Comparison of ENCODE assay signal across 11 mouse cellular contexts in the genomic region with DNA sequence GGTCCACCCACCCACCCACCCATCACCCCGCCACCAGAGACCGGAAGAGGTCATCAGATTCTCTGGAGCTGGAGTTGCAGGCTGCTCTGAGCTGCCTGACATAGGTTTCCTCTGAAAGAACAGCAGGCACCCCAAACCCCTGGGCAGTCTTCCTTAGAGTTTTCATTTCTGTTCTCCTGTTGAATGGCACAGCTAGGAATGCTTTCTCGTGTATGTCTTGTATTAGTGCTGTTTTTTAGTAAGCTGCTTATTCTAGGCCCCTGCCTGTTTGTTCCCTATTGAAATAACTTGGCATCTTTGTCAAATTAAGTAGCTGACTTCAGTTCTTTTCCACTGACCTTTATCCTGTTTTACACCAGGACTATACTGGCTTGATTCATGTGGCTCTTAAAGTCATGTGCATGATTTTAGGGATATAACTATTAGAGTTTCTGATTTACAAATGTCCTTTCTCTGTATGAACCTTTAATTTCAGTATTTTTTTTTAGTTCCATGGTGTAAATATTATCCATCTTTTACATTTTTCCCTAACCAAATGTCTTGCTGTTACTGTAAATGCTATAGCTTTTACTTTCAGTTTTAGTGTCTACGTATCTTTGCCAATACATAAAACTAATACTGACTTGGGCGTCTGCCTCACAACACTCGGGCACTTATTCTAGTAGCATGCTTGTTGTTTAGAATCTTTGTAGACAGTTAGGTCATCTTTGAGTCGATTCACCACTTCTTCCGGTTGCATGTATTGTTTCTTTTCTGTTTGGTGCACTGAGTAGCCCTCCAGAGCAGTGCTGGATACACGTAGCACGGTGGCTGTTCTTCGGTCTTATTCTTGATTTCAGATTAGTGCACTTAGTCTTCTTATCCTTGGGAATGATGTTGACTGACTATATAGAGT.
DNase-seq lines count a peak whose midpoint lies in the region; ATAC-seq and TF ChIP-seq lines count a peak whose summit lies in the region.
"Had no signal": no experiment of that assay in that cellular context is flagged by ENCODE, and none has a peak within 500 bp of the region (broad histone marks: within the 10 kb centered on the region; RNA-seq: fewer than 3 reads in every experiment).

No protein-coding gene starts in this region.

- no peaks in the 10 kb centered on the region for H3K36me3 ChIP-seq in heart, embryonic 15.5 days
- 0 out of 2 replicates have a peak, but pooled peaks cover 2% of the 10 kb centered on the region for H3K36me3 ChIP-seq in heart, embryonic 10.5 days
- H3K36me3 ChIP-seq in thymus, adult 2 months (ENCODE audit: control insufficient read depth, insufficient read depth, low read length): no peaks in the 10 kb centered on the region
- no peaks in the 10 kb centered on the region for H3K36me3 ChIP-seq in intestine, embryonic 16.5 days (ENCODE audit: control insufficient read depth, insufficient read depth, low read length)
- no peaks in the 10 kb centered on the region for H3K36me3 ChIP-seq in stomach, embryonic 16.5 days (ENCODE audit: control insufficient read depth, insufficient read depth, low read length)
- H3K36me3 ChIP-seq: limb, embryonic 13.5 days had no signal

- H3K27ac ChIP-seq in heart, embryonic 15.5 days: peak overlapping the region; percentile 17
- no peak overlapping the region for H3K27ac ChIP-seq in heart, embryonic 10.5 days
- peak overlapping the region; percentile 48 for H3K27ac ChIP-seq in thymus, adult 2 months (ENCODE audit: control insufficient read depth, insufficient read depth, low read length)
- H3K27ac ChIP-seq in intestine, embryonic 16.5 days (ENCODE audit: low read length): peak overlapping the region; percentile 51
- peak overlapping the region; percentile 53 for H3K27ac ChIP-seq in stomach, embryonic 16.5 days (ENCODE audit: low read length)
- H3K27ac ChIP-seq: limb, embryonic 13.5 days had no signal

- H3K4me3 ChIP-seq in heart, embryonic 15.5 days: 0 out of 2 replicates have a peak overlapping the region, but pooled peaks have one; percentile 6
- H3K4me3 ChIP-seq in heart, embryonic 10.5 days: no peak overlapping the region
- H3K4me3 ChIP-seq in thymus, adult 2 months (ENCODE audit: control insufficient read depth, insufficient read depth, low read length): no peak overlapping the region
- H3K4me3 ChIP-seq in intestine, embryonic 16.5 days (ENCODE audit: low read length): no peak overlapping the region
- H3K4me3 ChIP-seq in stomach, embryonic 16.5 days (replicated peaks; ENCODE audit: low read length): peak overlapping the region; percentile 25
- H3K4me3 ChIP-seq: limb, embryonic 13.5 days had no signal

- TF ChIP-seq CTCF in thymus, adult 2 months (IDR thresholded peaks at IDR 0.05; ENCODE audit: borderline replicate concordance, control insufficient read depth, extremely low read depth, insufficient read depth, low read length, poor library complexity): no peak

- peak overlapping the region; percentile 45 for H3K4me2 ChIP-seq in heart, embryonic 15.5 days
- peak overlapping the region; percentile 38; the same call in 1 of the 2 replicates for H3K4me2 ChIP-seq in intestine, embryonic 16.5 days (ENCODE audit: low read depth, low read length)
- peak overlapping the region; percentile 42 for H3K4me2 ChIP-seq in stomach, embryonic 16.5 days (ENCODE audit: low read depth, low read length)
- H3K4me2 ChIP-seq: limb, embryonic 13.5 days had no signal

- H3K9ac ChIP-seq in heart, embryonic 15.5 days: no peak overlapping the region
- no peak overlapping the region for H3K9ac ChIP-seq in intestine, embryonic 16.5 days (ENCODE audit: low read depth, low read length)
- no peak overlapping the region for H3K9ac ChIP-seq in stomach, embryonic 16.5 days (ENCODE audit: low read length)
- H3K9ac ChIP-seq: limb, embryonic 13.5 days had no signal

- ATAC-seq in heart, embryonic 15.5 days (replicated peaks; ENCODE audit: insufficient number of reproducible peaks, insufficient read depth, low FRiP score, low read depth): no peak
- ATAC-seq in intestine, embryonic 16.5 days: no peak
- ATAC-seq in stomach, embryonic 16.5 days (ENCODE audit: insufficient read depth, low FRiP score): no peak
- ATAC-seq in frontal cortex, adult (ENCODE audit: low TSS enrichment): no peak
- ATAC-seq: Patski had no signal

- no peak for DNase-seq in heart, embryonic 10.5 days (ENCODE audit: low spot score)
- peak; percentile 25 for DNase-seq in thymus, adult 2 months
- no peak for DNase-seq in thymus, postnatal 10 days (ENCODE audit: low spot score in 2 of 2)
- DNase-seq in gastrocnemius, postnatal 10 days: no peak
- DNase-seq: cerebellum, adult 2 months had no signal

- peaks cover 17% of the 10 kb centered on the region for H3K4me1 ChIP-seq in heart, embryonic 15.5 days (replicated peaks)
- H3K4me1 ChIP-seq in heart, embryonic 10.5 days: 0 out of 2 replicates have a peak, but pooled peaks cover 3% of the 10 kb centered on the region
- peaks cover 2% of the 10 kb centered on the region; the same call in 1 of the 2 replicates for H3K4me1 ChIP-seq in thymus, adult 2 months (replicated peaks; ENCODE audit: control insufficient read depth, insufficient read depth, low read length)
- H3K4me1 ChIP-seq in intestine, embryonic 16.5 days (ENCODE audit: control insufficient read depth, insufficient read depth, low read length): peaks cover 4% of the 10 kb centered on the region; the same call in 1 of the 2 replicates
- H3K4me1 ChIP-seq in stomach, embryonic 16.5 days (ENCODE audit: control insufficient read depth, insufficient read depth, low read length): peaks cover 7% of the 10 kb centered on the region; the same call in 1 of the 2 replicates
- H3K4me1 ChIP-seq: limb, embryonic 13.5 days had no signal

- H3K9me3 ChIP-seq in heart, embryonic 15.5 days (replicated peaks): no peaks in the 10 kb centered on the region
- no peaks in the 10 kb centered on the region for H3K9me3 ChIP-seq in heart, embryonic 10.5 days
- no peaks in the 10 kb centered on the region for H3K9me3 ChIP-seq in intestine, embryonic 16.5 days (ENCODE audit: control insufficient read depth, low read length)
- H3K9me3 ChIP-seq in stomach, embryonic 16.5 days (replicated peaks; ENCODE audit: control insufficient read depth, low read length): no peaks in the 10 kb centered on the region
- H3K9me3 ChIP-seq: limb, embryonic 13.5 days had no signal

- H3K27me3 ChIP-seq in heart, embryonic 15.5 days: no peaks in the 10 kb centered on the region
- no peaks in the 10 kb centered on the region for H3K27me3 ChIP-seq in heart, embryonic 10.5 days (ENCODE audit: insufficient read depth, poor library complexity, severe bottlenecking)
- no peaks in the 10 kb centered on the region for H3K27me3 ChIP-seq in thymus, adult 2 months (ENCODE audit: control insufficient read depth, insufficient read depth, low read length)
- H3K27me3 ChIP-seq in intestine, embryonic 16.5 days (replicated peaks; ENCODE audit: control insufficient read depth, insufficient read depth, low read length): no peaks in the 10 kb centered on the region
- H3K27me3 ChIP-seq in stomach, embryonic 16.5 days (ENCODE audit: control insufficient read depth, insufficient read depth, low read length): no peaks in the 10 kb centered on the region
- H3K27me3 ChIP-seq: limb, embryonic 13.5 days; Patski had no signal

- TF ChIP-seq POLR2A in thymus, adult 2 months (IDR thresholded peaks at IDR 0.05; ENCODE audit: control insufficient read depth, extremely low read depth, insufficient read depth, low read length, poor library complexity): no peak

- 62% methylated on average over 11 of the region's 11 CpGs for WGBS in heart, embryonic 15.5 days
- 79% methylated on average over 11 of the region's 11 CpGs for WGBS in heart, embryonic 10.5 days
- 14% methylated on average over 11 of the region's 11 CpGs for WGBS in thymus, adult 2 months
- 71% methylated on average over 11 of the region's 11 CpGs for WGBS in intestine, embryonic 16.5 days
- 67% methylated on average over 11 of the region's 11 CpGs for WGBS in stomach, embryonic 16.5 days

Comparison
In these comparisons a context has a peak if more than half of its experiments do, and no peak if none do; other contexts are left out.
1. H3K4me3 ChIP-seq: peak in heart, embryonic 15.5 days (single experiment) and stomach, embryonic 16.5 days (single experiment); none in heart, embryonic 10.5 days (single experiment), thymus, adult 2 months (single experiment) and intestine, embryonic 16.5 days (single experiment).
2. Peak in every context shown above with its lines, with median percentiles within 50 percentile points of each other: H3K4me2 ChIP-seq.